Mouse (Mus musculus): ENCODE measurements around the gene Tmem235.

Gene Tmem235

DNA sequence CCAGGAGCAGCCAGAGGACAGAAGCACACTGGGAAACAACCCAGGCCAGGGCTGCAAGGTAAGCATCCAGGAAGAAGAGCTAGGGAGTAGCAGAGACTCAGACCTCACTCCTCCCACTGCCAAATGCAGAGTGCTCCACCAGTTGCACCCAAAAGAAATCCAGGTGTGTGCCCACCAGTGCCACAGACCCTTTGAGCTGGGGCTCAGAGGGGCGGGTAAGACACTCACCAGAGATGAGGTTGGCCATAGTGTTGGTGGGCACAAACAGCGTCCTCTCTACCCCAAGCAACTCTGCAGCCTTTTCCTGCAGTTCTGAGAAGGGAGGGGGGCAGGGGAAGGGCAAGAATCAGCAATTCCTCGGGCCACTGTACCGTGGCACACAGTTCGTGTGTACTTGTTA is 10.8 kb downstream of the Tmem235 start:
- DNase-seq, result no peak

DNA sequence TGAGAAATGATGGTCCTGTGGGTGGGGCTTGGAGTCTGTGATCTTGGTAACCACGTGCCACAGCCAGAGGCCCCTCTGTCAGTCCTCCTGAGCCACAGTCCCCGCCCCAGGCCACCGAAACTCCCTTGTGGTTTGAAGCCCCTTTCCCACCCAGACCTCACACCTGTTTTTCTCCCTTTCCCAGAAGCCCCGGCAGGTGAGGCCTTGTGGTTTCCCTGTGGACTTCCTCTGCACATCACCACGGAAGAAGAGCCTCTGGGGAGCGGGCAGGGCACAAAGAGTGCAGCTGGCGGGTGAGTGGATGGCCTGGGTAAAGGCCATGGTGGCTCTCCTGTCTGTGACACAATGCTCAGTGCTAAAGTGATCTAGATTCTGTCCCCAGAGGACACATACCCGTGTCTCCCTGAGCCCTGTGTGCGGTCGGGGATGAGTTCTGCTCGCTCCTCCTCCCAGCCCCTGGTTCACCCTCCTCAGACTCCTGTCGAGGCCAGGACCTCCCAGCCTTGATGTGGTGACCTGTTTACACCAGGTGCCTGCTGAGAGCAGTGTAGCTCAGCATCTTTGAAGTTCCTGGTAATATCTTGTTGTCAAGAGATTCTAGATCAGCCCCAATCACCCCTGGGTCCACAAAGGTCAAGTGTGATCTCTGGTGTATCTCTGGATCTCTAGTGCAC is 11.5 kb downstream of the Tmem235 start:
- DNase-seq, result no peak

DNA sequence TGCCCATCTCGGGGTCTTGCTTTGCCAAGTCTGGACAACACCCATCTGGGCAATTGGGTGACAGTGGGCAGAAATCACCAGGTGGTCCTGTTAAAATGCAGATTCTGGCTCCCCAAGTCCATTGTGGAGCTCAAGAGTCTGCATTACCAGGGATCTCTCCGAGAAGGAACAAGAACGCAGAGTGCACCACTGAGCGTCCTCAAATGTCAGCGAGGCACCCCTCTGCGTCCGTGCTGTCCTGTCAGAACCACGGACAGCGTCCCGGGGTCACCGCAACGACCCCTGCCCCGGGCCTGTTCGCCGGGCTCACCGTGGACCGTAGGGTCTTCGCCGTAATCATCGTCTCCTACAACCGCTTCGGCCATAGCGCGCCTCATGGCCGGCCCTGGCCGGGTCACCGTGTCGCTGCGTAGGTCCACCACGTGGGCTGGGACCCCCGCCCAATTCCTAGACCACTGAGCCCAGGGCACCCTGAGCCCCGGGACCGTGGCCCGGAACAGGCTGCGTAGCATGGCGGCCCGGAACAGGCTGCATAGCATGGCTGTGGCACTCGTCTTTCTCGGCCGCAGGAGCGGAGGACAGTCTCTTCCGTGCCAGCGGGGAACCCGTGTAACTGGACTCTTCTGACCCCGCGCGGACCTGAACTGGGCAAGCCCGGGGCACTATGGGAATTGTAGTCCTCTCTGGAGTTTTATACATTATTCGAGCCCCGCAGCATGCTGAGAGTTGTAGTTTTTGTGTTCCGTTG is 12.5 kb downstream of the Tmem235 start, which contains the start of gene Tha1:
TSS of gene Tha1 (minus strand) at position 621 of the 748 bp plus-strand sequence.
- DNase-seq, result peak; percentile 82

DNA sequence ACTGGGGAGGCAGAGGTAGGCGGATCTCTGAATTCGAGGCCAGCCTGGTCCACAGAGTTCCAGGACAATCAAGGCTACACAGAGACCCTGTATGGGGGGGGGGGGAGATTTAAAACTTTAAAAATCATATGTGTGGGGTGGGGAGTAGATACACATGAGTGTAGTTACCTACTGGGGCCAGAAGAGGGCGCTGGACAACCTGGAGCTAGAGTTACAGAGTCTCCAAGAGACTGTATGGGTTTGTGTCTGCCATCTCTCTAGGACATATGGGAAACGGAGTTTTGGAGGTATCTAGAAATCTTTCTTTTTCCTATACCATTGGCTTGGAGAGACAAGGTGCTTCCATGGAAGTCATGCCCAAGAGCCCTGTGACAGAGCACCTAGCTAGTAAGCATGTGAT is 13.9 kb downstream of the Tmem235 start:
- DNase-seq, result no peak

DNA sequence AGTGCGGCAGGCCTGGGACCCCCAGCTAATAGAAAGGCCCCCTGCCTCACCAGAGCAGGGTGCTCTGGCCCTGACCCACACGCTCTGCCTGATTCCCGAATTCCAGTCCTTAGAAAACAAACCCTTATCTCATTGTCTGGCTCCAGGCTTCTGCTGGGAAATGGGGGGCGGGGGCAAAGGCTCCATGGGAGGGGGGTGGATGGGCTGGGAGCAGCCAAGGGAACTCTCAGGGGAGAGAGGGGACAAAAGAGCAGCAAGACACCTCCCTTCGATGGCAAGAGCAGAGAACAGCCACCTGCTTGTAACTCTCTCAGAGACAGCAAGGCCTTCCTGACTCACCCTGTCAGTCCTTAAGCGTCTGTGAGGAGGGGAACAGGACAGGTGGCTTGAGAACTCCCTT is 15.1 kb downstream of the Tmem235 start:
- DNase-seq, result no peak

DNA sequence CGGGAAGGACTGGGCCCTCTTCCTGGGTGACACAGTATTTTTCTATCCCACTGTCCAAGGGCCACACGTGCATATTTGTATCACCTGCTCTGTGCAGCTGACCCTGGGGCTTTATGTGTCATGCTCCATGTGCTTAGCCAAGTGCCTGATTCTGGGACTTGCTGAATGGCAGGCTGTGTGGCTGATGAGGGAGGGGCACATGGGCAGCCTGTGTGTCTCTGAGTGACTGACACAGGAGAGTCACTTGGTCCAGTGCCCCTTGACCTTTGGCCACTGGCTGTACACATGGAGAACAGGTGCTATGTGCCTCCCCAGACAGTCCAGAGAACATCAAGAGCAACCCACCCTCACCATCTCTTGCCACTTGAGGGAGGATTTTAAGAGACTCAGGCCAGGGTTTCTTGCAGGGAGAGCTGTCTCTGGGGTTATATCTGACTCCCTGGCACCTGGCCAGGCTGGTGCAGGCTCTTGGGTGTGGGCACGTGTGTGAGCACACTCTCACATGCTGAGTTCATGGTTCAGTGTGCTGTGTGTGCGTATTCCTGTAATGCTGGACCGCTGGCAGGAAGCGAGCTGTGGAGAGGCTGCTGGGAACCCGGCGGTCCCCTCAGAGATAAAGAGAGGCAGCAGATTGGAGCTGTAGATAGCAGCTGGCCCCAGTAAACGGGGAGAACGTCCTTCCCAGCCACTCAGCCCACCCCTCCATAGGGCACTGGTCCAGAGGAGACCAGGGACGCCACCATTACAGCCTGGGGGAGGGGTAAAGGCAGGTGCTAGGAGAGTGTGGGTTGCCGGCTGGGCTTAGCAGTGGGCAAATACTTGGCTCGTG is 17.6 kb downstream of the Tmem235 start:
- peak; percentile 47 for DNase-seq

DNA sequence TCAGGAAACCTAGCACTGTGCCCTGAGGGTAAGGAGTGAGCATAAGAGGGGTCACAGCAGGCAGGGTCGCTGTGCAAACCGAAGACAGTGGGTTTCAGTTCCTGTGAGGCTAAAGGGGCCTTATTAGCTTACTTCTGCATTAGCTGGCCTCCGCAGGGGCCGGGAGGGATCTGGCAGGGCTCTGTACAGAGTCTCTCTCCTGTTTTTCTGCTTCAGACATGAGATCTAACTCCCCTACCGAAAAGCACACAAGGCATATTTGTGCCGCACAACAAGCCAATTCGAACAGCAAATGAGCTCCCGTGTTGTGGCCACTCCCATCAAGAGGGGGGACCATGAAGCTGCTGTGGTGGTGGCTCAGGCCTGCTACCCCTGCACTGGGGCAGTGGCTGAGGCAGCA is 18.3 kb downstream of the Tmem235 start:
- DNase-seq, result no peak

DNA sequence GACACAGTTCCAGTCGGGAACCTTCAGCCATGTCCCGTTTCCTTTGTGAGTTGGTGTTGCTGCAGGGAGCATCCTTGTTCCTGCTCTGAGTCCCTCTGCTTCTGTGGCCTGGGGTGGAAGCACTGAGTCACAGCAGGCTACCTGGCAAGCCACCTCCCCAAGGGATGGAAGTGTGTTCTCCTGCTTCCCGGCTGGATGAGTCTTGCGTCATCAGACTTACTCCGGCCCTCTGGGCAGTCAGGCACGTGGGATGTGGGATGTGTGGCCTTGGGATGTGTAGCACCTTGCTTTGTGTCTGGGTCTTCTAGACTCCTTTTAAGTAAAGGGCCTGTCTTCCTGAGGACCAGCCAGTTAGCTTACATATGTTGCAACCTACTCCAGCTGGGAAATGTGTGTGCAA is 19.1 kb downstream of the Tmem235 start:
- no peak for DNase-seq

DNA sequence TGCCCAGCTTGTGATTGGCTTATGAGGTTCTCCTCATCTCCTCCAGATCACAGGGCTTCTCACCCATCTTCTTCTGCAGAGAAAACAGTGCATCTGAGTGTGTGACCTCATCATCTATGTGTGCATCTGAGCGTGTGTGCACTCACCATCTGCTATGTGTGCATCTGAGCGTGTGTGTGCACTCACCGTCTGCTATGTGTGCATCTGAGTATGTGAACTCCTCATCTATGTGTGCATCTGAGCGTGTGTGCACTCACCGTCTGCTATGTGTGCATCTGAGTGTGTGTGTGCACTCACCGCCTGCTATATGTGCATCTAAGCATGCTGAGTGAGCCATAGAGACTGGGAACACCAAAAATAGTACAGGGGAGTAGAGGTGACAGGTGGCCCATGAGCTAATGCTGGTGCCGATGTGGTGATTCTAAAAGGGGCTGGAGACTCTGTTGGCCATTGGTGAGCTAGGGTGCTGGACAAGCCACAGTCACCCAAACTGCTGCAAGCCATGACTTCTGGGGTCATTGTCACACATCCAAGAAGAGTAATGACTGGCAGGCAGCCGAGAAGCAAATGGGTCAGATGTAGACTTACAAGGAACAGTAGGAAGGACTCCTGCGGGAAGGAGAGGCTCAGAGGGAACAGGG is 19.9 kb downstream of the Tmem235 start:
- no peak for DNase-seq

DNA sequence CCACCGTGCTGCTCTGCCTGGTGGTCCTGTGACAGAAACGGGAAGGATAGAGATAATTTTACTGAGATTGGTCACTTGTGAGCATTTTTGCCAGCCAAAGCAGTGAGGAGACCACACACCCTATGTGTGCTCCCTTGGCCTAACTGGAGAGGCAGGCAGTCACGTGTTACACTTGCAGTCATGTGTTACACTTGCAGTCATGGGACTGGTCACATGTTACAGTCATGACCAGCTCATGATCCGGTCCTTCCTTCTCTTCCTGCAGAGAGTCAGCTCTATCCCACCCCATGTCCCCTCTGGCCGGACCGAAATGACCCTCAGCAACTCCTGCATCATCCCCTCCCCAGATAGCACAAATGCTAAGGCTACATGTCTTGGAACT is 20.4 kb downstream of the Tmem235 start:
- no peak for DNase-seq

DNA sequence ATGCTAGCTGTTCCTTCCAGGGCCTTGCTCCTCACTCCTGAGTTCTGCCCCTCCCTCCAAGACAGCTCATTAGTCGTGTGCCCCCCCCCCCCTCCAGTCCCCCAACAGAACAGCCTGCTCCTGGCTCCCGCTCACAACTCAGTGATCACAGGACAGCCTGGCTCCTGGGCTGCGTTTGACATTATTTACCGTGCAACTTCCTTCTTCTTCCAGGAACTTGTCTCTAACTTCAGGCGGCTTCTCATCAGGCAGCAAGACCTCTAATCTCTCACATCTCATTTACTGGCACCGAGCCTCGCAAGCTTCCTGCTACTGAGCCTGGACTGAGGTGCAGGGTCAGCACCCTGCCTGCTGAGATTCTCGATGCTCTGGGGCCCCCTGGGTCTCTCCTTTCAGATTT is 21.2 kb downstream of the Tmem235 start:
- peak; percentile 82 for DNase-seq

DNA sequence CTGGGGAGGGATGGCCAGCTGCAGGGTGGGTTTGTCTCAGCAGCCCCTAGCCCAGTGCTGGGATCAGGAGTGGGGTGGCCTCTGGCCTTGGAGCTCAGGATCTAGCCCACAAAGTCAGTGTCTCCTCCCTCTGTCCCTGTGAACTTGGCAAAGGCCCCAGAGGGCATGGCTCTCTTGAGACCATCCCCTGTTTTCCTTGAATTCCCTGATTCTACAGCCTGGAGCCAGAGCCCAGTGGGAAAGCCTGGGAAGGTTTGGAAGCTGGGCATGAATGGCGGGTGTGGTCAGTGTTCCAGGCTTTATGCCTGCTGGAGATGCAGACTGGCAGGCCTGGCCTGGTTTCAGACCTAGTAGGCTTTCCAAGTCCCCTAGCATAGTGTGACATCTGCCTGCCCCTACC is 21.7 kb downstream of the Tmem235 start:
- peak; percentile 59 for DNase-seq

DNA sequence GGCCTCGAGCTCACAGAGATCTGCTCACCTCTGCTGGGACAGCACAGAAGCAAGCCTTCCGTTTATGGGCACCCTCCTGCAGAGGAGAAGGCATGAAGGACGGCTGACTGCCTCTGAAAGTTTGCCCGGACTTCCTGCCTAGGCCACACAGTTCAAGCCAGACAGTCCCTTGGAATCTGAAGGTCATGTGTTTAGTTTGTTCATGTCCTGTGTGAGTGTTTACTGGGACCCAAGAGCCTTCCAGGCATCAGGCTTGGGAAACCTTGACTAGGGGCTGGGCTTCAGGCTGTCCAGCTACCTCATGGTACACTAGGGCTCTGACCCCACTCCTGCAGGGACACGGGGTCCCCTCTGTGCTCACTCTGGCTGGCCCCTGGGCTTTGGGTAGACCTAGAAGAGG is 25.4 kb downstream of the Tmem235 start:
- no peak for DNase-seq

DNA sequence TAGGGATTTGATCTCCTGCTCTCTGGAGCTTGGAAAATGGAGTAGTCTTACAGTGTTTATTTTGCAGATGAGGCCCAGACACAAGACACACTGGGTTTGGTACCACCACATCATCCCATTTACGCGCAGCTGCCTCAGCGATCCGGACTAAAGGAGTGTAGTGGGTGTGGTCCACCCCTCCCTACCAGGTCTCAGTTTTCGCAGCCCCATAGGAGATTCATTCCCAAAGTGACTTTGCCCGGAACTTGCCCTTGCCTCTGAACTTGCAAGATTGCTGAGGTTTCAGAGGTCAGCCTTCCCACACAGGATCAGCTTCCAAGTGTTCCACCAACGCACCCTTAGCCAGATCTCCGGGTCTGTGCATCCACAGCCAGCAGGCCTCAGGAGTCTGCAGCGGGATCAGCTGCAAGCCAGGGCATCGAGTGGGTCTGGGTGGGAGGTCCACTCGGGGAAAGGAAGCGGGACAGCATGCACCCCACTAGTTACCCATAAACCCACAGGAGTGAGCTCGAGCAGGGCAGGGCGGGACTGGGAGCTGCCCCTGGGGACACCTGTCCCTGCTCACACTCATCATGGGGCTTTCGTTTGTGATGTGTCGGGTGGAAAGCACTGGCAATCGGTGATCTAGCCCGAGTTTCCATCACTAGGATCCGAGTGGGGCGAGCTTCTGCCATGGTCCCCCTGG is 27.8 kb downstream of the Tmem235 start:
- no peak for DNase-seq

DNA sequence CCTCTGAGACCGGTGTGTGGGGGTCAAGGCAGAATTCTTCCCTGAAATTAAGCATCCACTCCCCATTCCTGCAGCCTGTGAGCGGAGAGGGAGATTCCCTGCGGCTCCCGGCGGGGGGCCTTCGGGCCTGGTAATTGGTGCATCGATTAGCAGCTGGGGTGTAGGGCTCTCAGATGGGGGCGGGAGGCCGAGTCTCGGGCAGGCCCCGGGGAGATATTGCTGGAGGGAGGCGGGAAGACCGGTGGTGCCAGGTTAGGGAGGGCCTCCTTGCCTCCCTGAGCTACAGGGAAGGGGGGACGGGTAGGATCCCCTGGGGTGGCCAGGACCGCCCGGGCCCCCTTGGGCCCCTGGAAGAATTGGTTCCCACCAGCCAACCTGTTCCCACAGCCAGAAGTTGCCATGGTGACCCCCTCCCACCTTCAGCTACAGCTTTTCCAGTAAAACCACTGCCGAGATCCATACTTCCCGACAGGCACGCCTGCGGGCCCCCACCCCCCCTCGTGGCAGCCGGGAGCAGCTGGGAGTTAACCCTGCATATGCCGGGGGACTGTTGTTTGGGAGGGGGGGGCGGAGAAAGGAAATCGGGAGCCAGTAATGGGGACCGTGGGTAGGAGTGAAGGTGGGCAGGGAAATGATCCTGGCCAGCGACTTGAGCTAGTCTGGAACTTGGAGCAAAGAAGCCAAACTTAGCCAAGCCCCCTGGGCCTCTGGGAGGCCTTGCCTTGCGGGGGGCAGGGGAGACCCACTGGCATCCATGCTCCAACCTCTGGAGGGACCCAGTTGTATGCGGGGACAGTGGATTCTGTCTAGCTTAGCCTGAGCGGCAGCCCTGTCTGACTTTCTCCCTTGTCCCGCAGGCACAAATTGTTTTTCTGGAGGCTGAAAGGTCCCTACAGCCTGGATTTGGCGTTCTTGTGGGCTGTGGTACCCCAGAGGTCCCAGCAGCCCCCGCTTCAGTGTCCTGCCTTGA is 28.6 kb downstream of the Tmem235 start:
- no peak for DNase-seq

DNA sequence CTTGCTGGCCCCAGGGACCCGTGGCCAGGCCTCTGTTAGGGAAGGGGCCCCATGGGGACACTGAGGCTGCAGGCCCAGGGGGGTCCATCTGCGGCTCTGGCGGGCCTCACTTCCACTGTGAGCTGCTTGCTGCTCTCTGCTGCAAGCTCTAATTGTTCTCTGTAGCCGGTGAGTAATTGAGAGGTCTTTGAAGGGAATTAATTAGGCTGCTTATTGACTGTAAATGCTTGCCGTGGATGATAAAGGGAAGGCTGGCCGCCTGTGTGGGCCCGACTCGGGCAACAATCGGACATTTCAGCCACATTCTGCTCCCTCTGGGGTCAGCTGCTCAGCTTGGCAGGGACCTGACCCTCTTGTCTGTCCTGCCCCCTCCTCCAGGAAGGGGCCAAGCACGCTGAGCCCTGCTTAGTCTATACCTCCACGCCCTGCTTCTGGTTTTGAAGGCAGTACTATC is 29.4 kb downstream of the Tmem235 start:
- no peak for DNase-seq

DNA sequence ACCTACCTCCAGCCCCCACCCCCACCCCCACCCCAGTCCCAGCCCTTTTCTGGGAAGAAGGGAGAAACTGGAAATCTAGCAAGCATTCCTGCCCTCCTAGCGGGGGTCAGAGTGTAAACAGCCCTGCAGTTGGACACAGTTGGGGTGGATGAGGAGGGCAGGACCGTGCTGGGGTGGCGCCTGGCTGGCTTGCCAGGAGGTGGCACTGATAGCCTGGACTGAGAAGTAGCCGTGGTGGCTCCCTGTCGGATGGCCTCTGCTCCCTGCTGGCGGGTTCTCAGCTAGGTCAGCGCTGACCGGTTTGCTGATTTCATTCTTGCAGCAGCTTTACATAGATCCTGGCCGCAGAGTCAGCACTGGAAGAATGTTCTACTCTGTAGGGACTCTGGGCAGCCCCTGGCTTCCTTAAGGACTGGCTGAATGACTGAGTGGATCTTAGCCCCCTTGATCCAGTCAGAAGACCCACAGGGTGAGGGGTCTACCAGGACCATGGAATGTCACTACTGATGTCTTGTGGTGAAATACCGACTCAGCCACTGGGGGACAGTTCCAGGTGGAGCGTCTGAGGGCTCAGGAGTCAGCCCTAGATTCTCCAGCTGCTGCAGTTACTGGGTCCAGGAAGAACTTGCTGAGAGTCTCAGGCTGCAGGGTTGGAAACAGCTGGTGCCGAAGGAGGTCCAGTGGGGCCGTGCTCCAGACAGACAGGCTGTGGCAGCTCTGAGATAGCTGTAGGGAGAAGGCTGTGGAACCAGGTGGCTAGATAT is 30.1 kb downstream of the Tmem235 start:
- DNase-seq, result no peak

DNA sequence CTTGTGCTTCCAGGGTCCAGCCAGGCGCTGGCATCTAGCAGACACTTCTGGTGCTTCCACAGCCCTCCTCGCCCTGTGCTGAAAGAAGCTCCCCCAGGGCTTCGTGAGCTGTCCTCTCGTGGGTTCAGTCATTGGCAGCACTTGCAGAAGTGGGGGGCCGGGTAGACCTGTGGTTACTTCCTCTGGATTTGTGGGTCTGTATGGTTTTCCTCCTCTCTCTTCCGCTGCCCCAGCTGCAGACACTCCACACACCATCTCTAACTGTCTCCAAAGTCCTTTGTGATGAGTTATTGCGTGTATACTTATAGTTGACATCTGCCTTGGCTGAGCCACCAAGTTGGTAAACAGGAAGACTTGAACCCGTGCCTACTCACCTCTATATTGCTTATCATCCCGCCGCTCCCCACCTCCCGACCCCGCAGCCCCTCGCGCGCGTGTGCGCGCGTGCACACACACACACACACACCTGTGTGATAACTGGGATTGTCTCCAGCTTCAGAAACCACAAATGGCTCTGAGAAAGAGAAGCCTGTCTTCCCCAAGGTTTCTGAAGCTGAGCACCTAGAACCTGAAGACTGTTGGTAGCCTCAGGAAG is 31.1 kb downstream of the Tmem235 start:
- DNase-seq, result no peak

DNA sequence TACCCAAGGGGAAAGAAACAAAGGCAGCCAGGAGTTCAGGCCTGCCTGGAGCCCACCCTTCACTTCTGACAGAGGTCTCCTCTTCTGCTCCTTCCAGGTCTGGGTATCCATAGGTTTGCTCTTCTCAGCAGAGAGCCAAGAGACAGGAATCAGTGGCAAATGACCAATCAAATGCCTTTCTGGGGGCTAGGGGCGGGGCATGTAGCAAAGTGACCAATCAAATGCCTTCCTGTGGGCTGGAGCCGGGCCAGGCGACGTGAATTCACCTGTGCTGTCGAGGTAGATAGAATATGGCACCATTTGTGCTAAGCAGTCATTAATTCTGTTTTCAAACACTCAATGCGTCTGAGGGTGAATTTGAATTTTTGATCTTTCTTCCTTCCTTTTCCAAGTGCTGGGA is 31.6 kb downstream of the Tmem235 start:
- DNase-seq, result no peak

DNA sequence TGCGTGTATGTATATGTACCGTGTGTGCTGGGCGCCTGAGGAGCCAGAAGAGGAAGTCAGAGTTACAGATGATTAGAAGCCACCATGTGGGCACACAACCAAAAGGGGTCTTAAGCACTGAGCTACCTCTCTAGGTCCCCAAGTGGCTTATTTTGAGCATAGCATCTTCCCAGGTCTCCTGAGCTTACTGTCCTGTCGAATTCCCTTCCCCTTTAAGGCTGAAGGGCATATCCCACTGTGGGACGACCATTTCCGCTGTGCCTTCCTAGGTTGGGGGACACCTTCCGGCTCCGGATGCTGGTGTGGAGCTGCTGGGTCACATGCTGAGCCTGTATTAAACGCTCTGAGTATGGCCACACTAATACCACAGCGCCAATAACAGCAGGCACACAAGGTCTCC is 34.1 kb downstream of the Tmem235 start:
- DNase-seq, result no peak
